Mouse (Mus musculus) lung, embryonic 16.5 days (tissue): ENCODE data around the gene Sel1l. TPM values are rescaled to one million over a fixed set of nuclear protein-coding genes. Genes with fewer than 3 reads are reported as not detected.
A peak's percentile ranks its signal among the peaks of the same experiment; 100 is the strongest.

ENCODE experiments used
- ATAC-seq: fragments of 200-750 bp; cut with Nextera tagmentation; 2 replicates; pipeline ENCODE4 v1.8.0; 2017; ENCODE audit warnings: low read depth, mild to moderate bottlenecking, moderate library complexity
- H3K27ac ChIP-seq: fragments of 300-500 bp; sonication (generic); 2 replicates; pipeline ENCODE4 v1.5.1; 2014; ENCODE audit warnings: mild to moderate bottlenecking, control low read depth, low read length
- H3K27me3 ChIP-seq: fragments of 300-500 bp; sonication (generic); 2 replicates; pipeline ENCODE4 v1.6.1; 2014; ENCODE audit warnings: low read depth, low read length, mixed read lengths; ENCODE audit not compliant: control insufficient read depth, insufficient read depth
- H3K36me3 ChIP-seq: fragments of 300-500 bp; sonication (generic); 2 replicates; pipeline ENCODE4 v1.6.1; 2014; ENCODE audit warnings: low read length; ENCODE audit not compliant: control insufficient read depth, insufficient read depth
- H3K4me1 ChIP-seq: fragments of 300-500 bp; sonication (generic); replicated peaks from 2 replicates; pipeline ENCODE4 v1.6.1; 2014; ENCODE audit warnings: low read length, mixed read lengths; ENCODE audit not compliant: control insufficient read depth, insufficient read depth
- H3K4me2 ChIP-seq: fragments of 300-500 bp; sonication (generic); 2 replicates; pipeline ENCODE4 v1.6.1; 2014; ENCODE audit warnings: low read depth, low read length, control low read depth
- H3K4me3 ChIP-seq: fragments of 300-500 bp; sonication (generic); 2 replicates; pipeline ENCODE4 v1.5.1; 2014; ENCODE audit warnings: mild to moderate bottlenecking, low read length, control low read depth
- H3K9ac ChIP-seq: fragments of 300-500 bp; sonication (generic); 2 replicates; pipeline ENCODE4 v1.6.1; 2014; ENCODE audit warnings: low read length, control low read depth
- H3K9me3 ChIP-seq: fragments of 300-500 bp; sonication (generic); 2 replicates; pipeline ENCODE4 v1.6.1; 2016; ENCODE audit warnings: low read length; ENCODE audit not compliant: control insufficient read depth
- WGBS: fragments of 180-500 bp; shearing (Covaris S2); extraction: QIAGEN DNeasy Blood & Tissue Kit; methylation state at CpG from one replicate; pipeline ENCODE4 v1.1.7; 2014; 5-methylcytosine and 5-hydroxymethylcytosine counted together
- polyA plus RNA-seq: library from polyadenylated mRNA; unstranded; fragments of >200 nt; fragmentation: Nextera tagmentation; extraction: Ambion mirVana; gene quantifications from 2 replicates; pipeline ENCODE4 v1.2.1, GENCODE M21; 2015

Sel1l gene
- polyA plus RNA-seq, 1 experiment from 2014 or later = 106 TPM

- no peak for ATAC-seq
- H3K9me3 ChIP-seq = no peaks in the 10 kb centered on the region
- 85% methylated on average over 3 of the region's 3 CpGs for WGBS
- no peak overlapping the region for H3K4me2 ChIP-seq
- no peak overlapping the region for H3K27ac ChIP-seq
- no peaks in the 10 kb centered on the region for H3K27me3 ChIP-seq
- H3K9ac ChIP-seq = no peak overlapping the region
- H3K36me3 ChIP-seq = peaks cover 42% of the 10 kb centered on the region
- H3K4me3 ChIP-seq = no peak overlapping the region
- H3K4me1 ChIP-seq = no peaks in the 10 kb centered on the region
Measured at GRCm38 (mm10) chr12:91833237-91833938, 15.6 kb downstream of the Sel1l start.

GRCm38 (mm10) chr12:91831410-91831809 lies 17.5 kb downstream of the Sel1l start:
- ATAC-seq = no peak
- 91% methylated on average over 7 of the region's 7 CpGs for WGBS
- Histone ChIP-seq H3K36me3 (peaks cover 37% of the 10 kb centered on the region), H3K4me2 (no peak overlapping the region), H3K4me3 (no peak overlapping the region), H3K9me3 (no peaks in the 10 kb centered on the region), H3K27me3 (no peaks in the 10 kb centered on the region), H3K4me1 (no peaks in the 10 kb centered on the region), H3K27ac (no peak overlapping the region), H3K9ac (no peak overlapping the region)

GRCm38 (mm10) chr12:91820461-91820860 lies 28.5 kb downstream of the Sel1l start:
- WGBS = 89% methylated on average over 12 of the region's 12 CpGs
- Histone ChIP-seq H3K4me2 (no peak overlapping the region), H3K36me3 (peaks cover 47% of the 10 kb centered on the region), H3K9me3 (no peaks in the 10 kb centered on the region), H3K27ac (no peak overlapping the region), H3K27me3 (no peaks in the 10 kb centered on the region), H3K4me3 (no peak overlapping the region), H3K4me1 (no peaks in the 10 kb centered on the region), H3K9ac (no peak overlapping the region)
- no peak for ATAC-seq

GRCm38 (mm10) chr12:91818726-91819125 lies 30.2 kb downstream of the Sel1l start:
- Histone ChIP-seq H3K36me3 (peaks cover 43% of the 10 kb centered on the region), H3K27me3 (no peaks in the 10 kb centered on the region), H3K9me3 (no peaks in the 10 kb centered on the region), H3K4me2 (no peak overlapping the region), H3K27ac (no peak overlapping the region), H3K4me1 (no peaks in the 10 kb centered on the region), H3K9ac (no peak overlapping the region), H3K4me3 (no peak overlapping the region)
- ATAC-seq = no peak
- WGBS = 96% methylated on average over 4 of the region's 4 CpGs

GRCm38 (mm10) chr12:91815990-91816389 lies 33.0 kb downstream of the Sel1l start:
- peak; percentile 51 for ATAC-seq
- Histone ChIP-seq H3K4me3 (no peak overlapping the region), H3K9me3 (no peaks in the 10 kb centered on the region), H3K4me2 (no peak overlapping the region), H3K4me1 (no peaks in the 10 kb centered on the region), H3K27ac (no peak overlapping the region), H3K36me3 (peaks cover 50% of the 10 kb centered on the region), H3K9ac (no peak overlapping the region), H3K27me3 (no peaks in the 10 kb centered on the region)
- WGBS = 25% methylated on average over 10 of the region's 10 CpGs

GRCm38 (mm10) chr12:91815552-91815951 lies 33.4 kb downstream of the Sel1l start:
- Histone ChIP-seq H3K27me3 (no peaks in the 10 kb centered on the region), H3K27ac (no peak overlapping the region), H3K9ac (no peak overlapping the region), H3K4me1 (no peaks in the 10 kb centered on the region), H3K9me3 (no peaks in the 10 kb centered on the region), H3K4me3 (no peak overlapping the region), H3K4me2 (no peak overlapping the region), H3K36me3 (peaks cover 52% of the 10 kb centered on the region)
- 94% methylated on average over 11 of the region's 11 CpGs for WGBS
- ATAC-seq = no peak

- 92% methylated on average over 8 of the region's 8 CpGs for WGBS
- Histone ChIP-seq H3K9ac (no peak overlapping the region), H3K36me3 (peaks cover 42% of the 10 kb centered on the region), H3K4me2 (no peak overlapping the region), H3K4me1 (no peaks in the 10 kb centered on the region), H3K27ac (no peak overlapping the region), H3K9me3 (no peaks in the 10 kb centered on the region), H3K4me3 (no peak overlapping the region), H3K27me3 (no peaks in the 10 kb centered on the region)
- no peak for ATAC-seq
Measured at GRCm38 (mm10) chr12:91808911-91809310, 40.0 kb downstream of the Sel1l start.

GRCm38 (mm10) chr12:91807761-91808160 lies 41.2 kb downstream of the Sel1l start:
- Histone ChIP-seq H3K27ac (no peak overlapping the region), H3K9me3 (no peaks in the 10 kb centered on the region), H3K4me1 (no peaks in the 10 kb centered on the region), H3K36me3 (peaks cover 34% of the 10 kb centered on the region), H3K4me3 (no peak overlapping the region), H3K27me3 (no peaks in the 10 kb centered on the region), H3K9ac (no peak overlapping the region), H3K4me2 (no peak overlapping the region)
- 64% methylated on average over 6 of the region's 6 CpGs for WGBS
- ATAC-seq = no peak

GRCm38 (mm10) chr12:91807095-91807494 lies 41.9 kb downstream of the Sel1l start:
- Histone ChIP-seq H3K9ac (no peak overlapping the region), H3K4me1 (no peaks in the 10 kb centered on the region), H3K9me3 (no peaks in the 10 kb centered on the region), H3K4me3 (no peak overlapping the region), H3K27ac (no peak overlapping the region), H3K4me2 (no peak overlapping the region), H3K36me3 (peaks cover 31% of the 10 kb centered on the region), H3K27me3 (no peaks in the 10 kb centered on the region)
- 92% methylated on average over 11 of the region's 11 CpGs for WGBS
- no peak for ATAC-seq

- Histone ChIP-seq H3K27ac (no peak overlapping the region), H3K36me3 (peaks cover 11% of the 10 kb centered on the region), H3K4me1 (no peaks in the 10 kb centered on the region), H3K4me2 (no peak overlapping the region), H3K9me3 (no peaks in the 10 kb centered on the region), H3K27me3 (no peaks in the 10 kb centered on the region), H3K4me3 (no peak overlapping the region), H3K9ac (no peak overlapping the region)
- 66% methylated on average over 3 of the region's 3 CpGs for WGBS
- no peak for ATAC-seq
Measured at GRCm38 (mm10) chr12:91804262-91804661, 44.7 kb downstream of the Sel1l start.
